Mouse (Mus musculus) G1E (cell line): ENCODE measurements at regions not wholly inside any gene's neighbourhood (a gene's known extent, or its start where the extent isn't known, plus 50 kb on each side); places are given as distances from the start of the nearest gene placed in this dataset.

Experiments used
- CTCF ChIP-seq: IDR thresholded peaks from 2 replicates; pipeline ENCODE4 v1.5.1; 2012; ENCODE audit warnings: low read depth, low read length, inconsistent platforms, mixed read lengths
- GATA1 ChIP-seq: IDR thresholded peaks from 2 replicates; pipeline ENCODE4 v1.6.1; 2012; ENCODE audit warnings: borderline replicate concordance, low read length, inconsistent platforms, mixed read lengths

DNA sequence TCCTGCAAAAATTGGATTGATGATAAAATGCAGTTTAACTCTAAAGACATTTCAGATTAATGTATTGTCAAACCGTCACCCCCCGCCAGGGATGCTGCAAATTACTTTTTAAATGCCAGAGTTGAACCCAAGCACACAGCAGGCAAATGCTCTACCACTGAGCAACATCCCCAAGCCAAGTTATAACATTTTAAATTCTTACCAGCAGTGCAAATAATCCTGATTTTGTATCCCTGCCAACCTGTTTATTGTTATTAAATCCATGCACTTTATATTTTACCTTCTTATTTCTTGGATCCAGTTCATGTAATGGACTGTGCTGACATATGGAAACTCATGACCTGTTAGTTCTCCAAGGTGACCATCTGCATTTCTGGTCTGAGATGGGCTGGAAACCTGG, 161.3 kb downstream of the Plpp3 start:
- TF ChIP-seq GATA1 = no peak
- TF ChIP-seq CTCF = no peak
